Mouse (Mus musculus): Measurements from ENCODE around the gene Tyw1. TPM values are rescaled to one million over a fixed set of nuclear protein-coding genes. Genes with fewer than 3 reads are reported as not detected.

Tyw1 gene
- total and polyA plus RNA-seq, 3 experiments = 5.1 to 9.8 (median 7.0) TPM

GRCm38 (mm10) chr5:130331206-130331605, 75.8 kb downstream of the Tyw1 start:
- Histone ChIP-seq H3K36me3 (ENCODE audit: control insufficient read depth, insufficient read depth, low read length) (no peaks in the 10 kb centered on the region), H3K27ac (no peak overlapping the region), H3K79me2 (replicated peaks; ENCODE audit: control insufficient read depth, insufficient read depth, low read length) (no peaks in the 10 kb centered on the region), H3K27me3 (ENCODE audit: control insufficient read depth, insufficient read depth, low read length) (no peaks in the 10 kb centered on the region), H3K4me1 (ENCODE audit: control insufficient read depth, insufficient read depth, low read length) (no peaks in the 10 kb centered on the region), H3K9ac (ENCODE audit: low read depth, low read length) (no peak overlapping the region), H3K4me3 (no peak overlapping the region)
- intact Hi-C loops (cut with DNase I) = no loop called here
- TF ChIP-seq CTCF (IDR thresholded peaks at IDR 0.05) = no peak
- no peak for TF ChIP-seq EP300 (IDR thresholded peaks at IDR 0.05; ENCODE audit: insufficient read depth, low read depth, low read length)
- no peak for TF ChIP-seq POLR2A (IDR thresholded peaks at IDR 0.05; ENCODE audit: insufficient read depth, low read depth, low read length)
- 82% methylated on average over 4 of the region's 4 CpGs for WGBS
- DNase-seq = no peak

DNA sequence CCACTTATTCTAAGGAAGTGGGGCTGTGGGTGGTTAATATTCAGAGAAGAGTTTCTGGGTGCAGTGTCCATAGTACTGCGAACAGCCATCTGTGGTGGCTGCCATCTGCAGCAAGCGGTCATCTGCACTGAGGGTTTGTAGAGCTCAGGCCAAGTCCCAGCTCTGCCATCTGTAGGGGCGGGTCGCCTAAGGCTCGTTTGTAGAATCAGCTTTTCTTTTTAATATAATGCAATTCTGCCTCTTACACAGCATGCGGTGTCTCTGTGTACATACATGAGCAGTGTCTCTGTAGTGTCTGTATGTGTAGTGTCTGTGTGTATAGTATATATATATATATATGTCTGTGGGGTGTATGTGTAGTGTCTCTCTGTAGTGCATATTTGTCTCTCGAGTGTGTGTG, 78.1 kb downstream of the Tyw1 start:
- no peak for TF ChIP-seq POLR2A (IDR thresholded peaks at IDR 0.05; ENCODE audit: insufficient read depth, low read depth, low read length)
- TF ChIP-seq CTCF (IDR thresholded peaks at IDR 0.05) = no peak
- no peak for TF ChIP-seq EP300 (IDR thresholded peaks at IDR 0.05; ENCODE audit: insufficient read depth, low read depth, low read length)
- Histone ChIP-seq H3K9ac (ENCODE audit: low read depth, low read length) (no peak overlapping the region), H3K27me3 (ENCODE audit: control insufficient read depth, insufficient read depth, low read length) (no peaks in the 10 kb centered on the region), H3K79me2 (replicated peaks; ENCODE audit: control insufficient read depth, insufficient read depth, low read length) (no peaks in the 10 kb centered on the region), H3K4me1 (ENCODE audit: control insufficient read depth, insufficient read depth, low read length) (no peaks in the 10 kb centered on the region), H3K27ac (no peak overlapping the region), H3K36me3 (ENCODE audit: control insufficient read depth, insufficient read depth, low read length) (no peaks in the 10 kb centered on the region), H3K4me3 (no peak overlapping the region)
- DNase-seq = no peak
- 92% methylated on average over 7 of the region's 7 CpGs for WGBS
- intact Hi-C loops (cut with DNase I) = no loop called here

DNA sequence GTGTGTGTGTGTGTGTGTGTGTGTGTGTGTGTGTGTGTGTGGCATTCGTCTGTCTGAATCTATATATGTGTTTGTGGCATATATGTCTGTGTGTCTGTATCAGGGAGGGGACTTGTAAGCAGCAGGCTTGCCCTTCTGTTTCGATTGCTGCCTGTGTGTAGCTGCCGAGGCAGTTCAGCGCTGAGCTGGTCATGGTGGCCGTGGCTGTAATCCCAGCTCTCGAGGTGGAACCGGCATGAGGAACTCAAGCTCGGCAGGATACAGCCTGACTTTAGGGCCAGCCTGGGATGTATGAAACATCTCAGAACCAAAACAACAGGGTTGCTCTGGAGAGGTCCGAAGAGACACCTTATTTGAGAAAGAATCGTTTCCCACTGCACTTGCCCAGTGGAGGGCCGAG, 78.6 kb downstream of the Tyw1 start:
- H3K4me1 ChIP-seq (ENCODE audit: control insufficient read depth, insufficient read depth, low read length) = no peaks in the 10 kb centered on the region
- no peak overlapping the region for H3K9ac ChIP-seq (ENCODE audit: low read depth, low read length)
- 95% methylated on average over 11 of the region's 11 CpGs for WGBS
- no peaks in the 10 kb centered on the region for H3K79me2 ChIP-seq (replicated peaks; ENCODE audit: control insufficient read depth, insufficient read depth, low read length)
- TF ChIP-seq CTCF (IDR thresholded peaks at IDR 0.05) (no peak), POLR2A (IDR thresholded peaks at IDR 0.05; ENCODE audit: insufficient read depth, low read depth, low read length) (no peak)
- H3K36me3 ChIP-seq (ENCODE audit: control insufficient read depth, insufficient read depth, low read length) = no peaks in the 10 kb centered on the region
- intact Hi-C loops (cut with DNase I) = no loop called here
- DNase-seq = no peak
- no peaks in the 10 kb centered on the region for H3K27me3 ChIP-seq (ENCODE audit: control insufficient read depth, insufficient read depth, low read length)
- no peak overlapping the region for H3K27ac ChIP-seq
- no peak overlapping the region for H3K4me3 ChIP-seq

- Histone ChIP-seq H3K27ac (no peak overlapping the region), H3K79me2 (replicated peaks; ENCODE audit: control insufficient read depth, insufficient read depth, low read length) (no peaks in the 10 kb centered on the region), H3K4me1 (ENCODE audit: control insufficient read depth, insufficient read depth, low read length) (no peaks in the 10 kb centered on the region), H3K4me3 (no peak overlapping the region), H3K27me3 (ENCODE audit: control insufficient read depth, insufficient read depth, low read length) (no peaks in the 10 kb centered on the region), H3K9ac (ENCODE audit: low read depth, low read length) (no peak overlapping the region), H3K36me3 (ENCODE audit: control insufficient read depth, insufficient read depth, low read length) (no peaks in the 10 kb centered on the region)
- no peak for DNase-seq
- WGBS = over 99% methylated on average over 4 of the region's 4 CpGs
- TF ChIP-seq POLR2A (IDR thresholded peaks at IDR 0.05; ENCODE audit: insufficient read depth, low read depth, low read length) = no peak
- intact Hi-C loops (cut with DNase I) = no loop called here
Measured at GRCm38 (mm10) chr5:130335462-130335861, 80.0 kb downstream of the Tyw1 start.

DNA sequence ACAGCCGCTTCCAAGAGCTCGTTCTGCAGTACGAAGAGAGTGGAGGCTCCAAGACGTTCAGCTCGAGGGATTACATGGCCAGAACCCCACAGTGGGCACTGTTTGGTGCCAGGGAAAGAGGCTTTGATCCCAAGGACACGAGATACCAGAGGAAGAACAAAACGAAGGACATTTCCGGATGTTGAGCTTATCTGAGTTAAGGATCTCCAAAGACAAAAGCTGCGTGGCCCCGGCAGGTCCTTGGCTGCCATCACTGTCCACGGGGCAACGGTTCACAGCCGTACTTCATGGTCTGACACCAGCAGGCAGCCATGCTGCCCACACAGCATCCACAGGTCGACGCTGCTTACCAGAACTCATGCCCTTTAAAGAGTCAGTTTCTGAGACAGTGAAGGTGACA, 85.2 kb downstream of the Tyw1 start:
- Histone ChIP-seq H3K4me1 (ENCODE audit: control insufficient read depth, insufficient read depth, low read length) (no peaks in the 10 kb centered on the region), H3K4me3 (no peak overlapping the region), H3K36me3 (ENCODE audit: control insufficient read depth, insufficient read depth, low read length) (no peaks in the 10 kb centered on the region), H3K27ac (no peak overlapping the region), H3K79me2 (replicated peaks; ENCODE audit: control insufficient read depth, insufficient read depth, low read length) (no peaks in the 10 kb centered on the region), H3K27me3 (ENCODE audit: control insufficient read depth, insufficient read depth, low read length) (no peaks in the 10 kb centered on the region), H3K9ac (ENCODE audit: low read depth, low read length) (no peak overlapping the region)
- intact Hi-C loops (cut with DNase I) = no loop called here
- 84% methylated on average over 15 of the region's 15 CpGs for WGBS
- no peak for DNase-seq
- no peak for TF ChIP-seq CTCF (IDR thresholded peaks at IDR 0.05)
- no peak for TF ChIP-seq EP300 (IDR thresholded peaks at IDR 0.05; ENCODE audit: insufficient read depth, low read depth, low read length)
- no peak for TF ChIP-seq POLR2A (IDR thresholded peaks at IDR 0.05; ENCODE audit: insufficient read depth, low read depth, low read length)

DNA sequence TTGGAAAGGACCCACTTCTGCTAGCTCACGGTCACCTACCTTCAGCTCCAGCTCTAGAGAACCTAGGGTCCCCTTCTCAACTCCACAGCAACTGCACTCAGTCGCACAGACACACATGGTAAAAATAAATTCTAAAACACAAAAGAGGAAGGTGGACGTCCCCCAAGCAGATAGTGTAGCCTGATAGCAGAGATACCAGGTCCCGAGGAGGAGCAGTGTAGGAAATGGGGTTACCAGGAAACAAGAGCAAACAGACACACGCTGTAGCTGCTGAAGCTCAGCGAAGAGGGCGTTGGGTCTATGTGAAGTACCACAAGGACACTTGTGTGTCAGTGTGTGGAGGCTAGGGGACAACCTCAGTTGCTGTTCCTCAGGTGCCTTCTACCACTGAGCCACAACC, 89.6 kb downstream of the Tyw1 start:
- H3K4me1 ChIP-seq (ENCODE audit: control insufficient read depth, insufficient read depth, low read length) = no peaks in the 10 kb centered on the region
- H3K79me2 ChIP-seq (replicated peaks; ENCODE audit: control insufficient read depth, insufficient read depth, low read length) = no peaks in the 10 kb centered on the region
- H3K36me3 ChIP-seq (ENCODE audit: control insufficient read depth, insufficient read depth, low read length) = no peaks in the 10 kb centered on the region
- TF ChIP-seq CTCF (IDR thresholded peaks at IDR 0.05) (no peak), POLR2A (IDR thresholded peaks at IDR 0.05; ENCODE audit: insufficient read depth, low read depth, low read length) (no peak)
- no peak overlapping the region for H3K27ac ChIP-seq
- intact Hi-C loops (cut with DNase I) = no loop called here
- no peak for DNase-seq
- H3K27me3 ChIP-seq (ENCODE audit: control insufficient read depth, insufficient read depth, low read length) = no peaks in the 10 kb centered on the region
- H3K9ac ChIP-seq (ENCODE audit: low read depth, low read length) = no peak overlapping the region
- 69% methylated on average over 7 of the region's 7 CpGs for WGBS
- no peak overlapping the region for H3K4me3 ChIP-seq

- H3K36me3 ChIP-seq (ENCODE audit: control insufficient read depth, insufficient read depth, low read length) = no peaks in the 10 kb centered on the region
- no peak for TF ChIP-seq CTCF (IDR thresholded peaks at IDR 0.05)
- no peak for TF ChIP-seq EP300 (IDR thresholded peaks at IDR 0.05; ENCODE audit: insufficient read depth, low read depth, low read length)
- no peak for TF ChIP-seq POLR2A (IDR thresholded peaks at IDR 0.05; ENCODE audit: insufficient read depth, low read depth, low read length)
- no peaks in the 10 kb centered on the region for H3K27me3 ChIP-seq (ENCODE audit: control insufficient read depth, insufficient read depth, low read length)
- H3K79me2 ChIP-seq (replicated peaks; ENCODE audit: control insufficient read depth, insufficient read depth, low read length) = no peaks in the 10 kb centered on the region
- 61% methylated on average over 2 of the region's 2 CpGs for WGBS
- H3K4me3 ChIP-seq = no peak overlapping the region
- H3K27ac ChIP-seq = no peak overlapping the region
- DNase-seq = no peak
- H3K4me1 ChIP-seq (ENCODE audit: control insufficient read depth, insufficient read depth, low read length) = no peaks in the 10 kb centered on the region
- H3K9ac ChIP-seq (ENCODE audit: low read depth, low read length) = no peak overlapping the region
- intact Hi-C loops (cut with DNase I) = no loop called here
Measured at GRCm38 (mm10) chr5:130345871-130346270, 90.5 kb downstream of the Tyw1 start.
